Mouse (Mus musculus): ENCODE data around the gene Olfr692.

DNA sequence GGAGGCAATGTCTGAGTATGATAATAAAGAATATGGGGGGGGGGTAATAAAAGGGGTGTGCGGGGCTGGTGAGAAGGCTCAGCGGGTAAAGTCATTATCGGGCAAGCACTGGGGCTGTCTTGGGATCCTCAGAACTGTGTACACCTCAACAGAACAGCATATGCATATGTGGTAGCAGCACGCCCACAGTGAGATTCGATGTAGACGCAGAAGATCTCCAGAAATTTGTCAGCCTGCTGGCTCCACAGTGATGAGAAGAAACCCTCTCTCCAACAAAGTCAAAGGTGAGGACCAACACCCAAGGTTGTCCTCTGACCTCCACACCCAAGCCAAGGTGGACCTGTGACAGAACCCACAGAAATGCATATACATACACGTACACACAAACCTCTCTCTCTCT lies 48.5 kb downstream of the Olfr692 start:
- no peak for TF ChIP-seq CTCF (IDR thresholded peaks at IDR 0.05; ENCODE audit: low read depth, low read length)
- TF ChIP-seq POLR2A (IDR thresholded peaks at IDR 0.05; ENCODE audit: insufficient read depth, low read length): no peak
- TF ChIP-seq EP300 (IDR thresholded peaks at IDR 0.05; ENCODE audit: insufficient read depth, low read depth, low read length): no peak
